In genomic region chr2:180116741-180117484, GRCm38 (mm10) we compare ENCODE assay signal across 10 mouse cellular contexts. TPM values are rescaled to one million over a fixed set of nuclear protein-coding genes. Genes with fewer than 3 reads are reported as not detected.
DNase-seq lines count a peak whose midpoint lies in the region; TF ChIP-seq lines count a peak whose summit lies in the region.
"Had no signal": no experiment of that assay in that cellular context is flagged by ENCODE, and none has a peak within 500 bp of the region (broad histone marks: within the 10 kb centered on the region; RNA-seq: fewer than 3 reads in every experiment).

No protein-coding gene starts in this region.

- H3K4me3 ChIP-seq in kidney, adult 2 months (ENCODE audit: insufficient read depth, low read depth, low read length) = no peak overlapping the region
- H3K4me3 ChIP-seq in embryonic facial prominence, embryonic 10.5 days = peak overlapping the region; percentile 77

- no peaks in the 10 kb centered on the region for H3K36me3 ChIP-seq in kidney, adult 2 months (ENCODE audit: control insufficient read depth, insufficient read depth, low read length)
- H3K36me3 ChIP-seq in embryonic facial prominence, embryonic 10.5 days (replicated peaks) = no peaks in the 10 kb centered on the region

- H3K4me1 ChIP-seq in kidney, adult 2 months (ENCODE audit: control insufficient read depth, insufficient read depth, low read length) = peaks cover 12% of the 10 kb centered on the region
- H3K4me1 ChIP-seq in embryonic facial prominence, embryonic 10.5 days = peaks cover 44% of the 10 kb centered on the region

- 87% methylated on average over 8 of the region's 8 CpGs for WGBS in kidney, adult 2 months
- 73% methylated on average over 8 of the region's 8 CpGs for WGBS in embryonic facial prominence, embryonic 10.5 days

- no peak for TF ChIP-seq POLR2A in kidney, adult 2 months (IDR thresholded peaks at IDR 0.05; ENCODE audit: low read depth, low read length)

- H3K27me3 ChIP-seq in kidney, adult 2 months (replicated peaks; ENCODE audit: control insufficient read depth, insufficient read depth, low read length) = no peaks in the 10 kb centered on the region
- peaks cover 8% of the 10 kb centered on the region; the same call in 1 of the 2 replicates for H3K27me3 ChIP-seq in embryonic facial prominence, embryonic 10.5 days (replicated peaks; ENCODE audit: low read depth, poor library complexity, severe bottlenecking)

- H3K9me3 ChIP-seq in embryonic facial prominence, embryonic 10.5 days = no peaks in the 10 kb centered on the region

- peak; percentile 25 for DNase-seq in kidney, adult 9 months
- DNase-seq in kidney, adult 2 months = no peak
- peak; percentile 20 for DNase-seq in MEL-GATA-1-ER (ENCODE audit: extremely low read depth, low read depth)
- DNase-seq in embryonic facial prominence, embryonic 10.5 days (ENCODE audit: low spot score) = no peak
- DNase-seq in lung, postnatal 25 days (ENCODE audit: low spot score) = peak; percentile 80
- no peak for DNase-seq in adrenal gland, postnatal 10 days
- no peak for DNase-seq in thymus, postnatal 25 days
- no peak for DNase-seq in frontal cortex, postnatal 14 days (ENCODE audit: low spot score in 2 of 2)
- DNase-seq: adrenal gland, postnatal 25 days had no signal

- TF ChIP-seq CTCF in kidney, adult 2 months (conservative IDR thresholded peaks at IDR 0.05; ENCODE audit: insufficient read depth, insufficient read length, low read depth, low read length) = no peak

- H3K27ac ChIP-seq in kidney, adult 2 months (ENCODE audit: insufficient read depth, low read depth, low read length) = no peak overlapping the region
- peak overlapping the region; percentile 75 for H3K27ac ChIP-seq in embryonic facial prominence, embryonic 10.5 days (replicated peaks)

RNA-seq across cellular contexts. Expression of gene Osbpl2, which starts 2.2 kb away (rescaled TPM):
- 30.3 and 33.8 TPM in 2 replicates for polyA plus RNA-seq in kidney, adult 2 months (2012; rRNA removed)
- polyA plus RNA-seq in embryonic facial prominence, embryonic 10.5 days (2016; fragmentation: Nextera tagmentation; extraction: Ambion mirVana) = 23.6 and 24.9 TPM in 2 replicates
- 10 to 100 TPM; 30.2 to 34.0 TPM for total RNA-seq in adrenal gland, postnatal 10 days (2021)

RNA-seq across cellular contexts. Expression of gene Hrh3, which starts 12.6 kb away (rescaled TPM):
- 0.08 and 0.17 TPM in 2 replicates for polyA plus RNA-seq in kidney, adult 2 months (2012; rRNA removed)
- 0.49 and 0.67 TPM in 2 replicates for polyA plus RNA-seq in embryonic facial prominence, embryonic 10.5 days (2016; fragmentation: Nextera tagmentation; extraction: Ambion mirVana)
- under 1 TPM; 0.09 to 0.76 TPM for total RNA-seq in adrenal gland, postnatal 10 days (2021)
- polyA plus RNA-seq: heart, embryonic 14.5 days had no signal

RNA-seq across cellular contexts. Expression of gene Mtg2, which starts 46.5 kb away (rescaled TPM):
- polyA plus RNA-seq in kidney, adult 2 months (2012; rRNA removed) = 24.3 and 26.2 TPM in 2 replicates
- polyA plus RNA-seq in embryonic facial prominence, embryonic 10.5 days (2016; fragmentation: Nextera tagmentation; extraction: Ambion mirVana) = 31.3 and 33.0 TPM in 2 replicates
- total RNA-seq in adrenal gland, postnatal 10 days (2021) = 10 to 100 TPM; 13.1 to 18.9 TPM

RNA-seq across cellular contexts. Expression of gene Adrm1, which starts 54.4 kb away (rescaled TPM):
- 80.0 and 95.3 TPM in 2 replicates for polyA plus RNA-seq in kidney, adult 2 months (2012; rRNA removed)
- polyA plus RNA-seq in embryonic facial prominence, embryonic 10.5 days (2016; fragmentation: Nextera tagmentation; extraction: Ambion mirVana) = 264 and 272 TPM in 2 replicates
- 100 to 1,000 TPM; 102 to 111 TPM for total RNA-seq in adrenal gland, postnatal 10 days (2021)

Comparison
In these comparisons a context has a peak if more than half of its experiments do, and no peak if none do; other contexts are left out.
1. DNase-seq: peak in kidney, adult 9 months (single experiment), MEL-GATA-1-ER (single experiment) and lung, postnatal 25 days (single experiment); none in kidney, adult 2 months (single experiment), embryonic facial prominence, embryonic 10.5 days (single experiment), adrenal gland, postnatal 10 days (single experiment), thymus, postnatal 25 days (single experiment) and frontal cortex, postnatal 14 days (0 of 2).